Mouse (Mus musculus) erythroblast, embryonic 14.5 days (primary cell): ENCODE measurements at regions not wholly inside any gene's neighbourhood (a gene's known extent, or its start where the extent isn't known, plus 50 kb on each side); places are given as distances from the start of the nearest gene placed in this dataset.

Source experiments
- H3K27me3 ChIP-seq: 2 replicates; pipeline ENCODE4 v1.6.1; 2012; ENCODE audit warnings: inconsistent platforms; ENCODE audit not compliant: control insufficient read depth
- H3K36me3 ChIP-seq: 2 replicates; pipeline ENCODE4 v1.6.1; 2012; ENCODE audit warnings: mild to moderate bottlenecking, inconsistent platforms; ENCODE audit not compliant: control insufficient read depth
- H3K4me1 ChIP-seq: 2 replicates; pipeline ENCODE4 v1.6.1; 2012; ENCODE audit warnings: inconsistent platforms; ENCODE audit not compliant: control insufficient read depth
- H3K4me3 ChIP-seq: replicated peaks from 2 replicates; pipeline ENCODE3; 2012; ENCODE audit warnings: moderate library complexity, mild to moderate bottlenecking, inconsistent platforms
- H3K9me3 ChIP-seq: 2 replicates; pipeline ENCODE4 v1.6.1; 2012; ENCODE audit warnings: low read length, inconsistent platforms, mixed read lengths; ENCODE audit not compliant: control insufficient read depth
- GATA1 ChIP-seq: IDR thresholded peaks from 2 replicates; pipeline ENCODE4 v1.6.1; 2012; ENCODE audit warnings: low read length, inconsistent platforms, mixed read lengths
- TAL1 ChIP-seq: IDR thresholded peaks from 3 replicates; pipeline ENCODE4 v1.6.1; 2012; ENCODE audit warnings: low read length, inconsistent platforms, mixed read lengths

DNA sequence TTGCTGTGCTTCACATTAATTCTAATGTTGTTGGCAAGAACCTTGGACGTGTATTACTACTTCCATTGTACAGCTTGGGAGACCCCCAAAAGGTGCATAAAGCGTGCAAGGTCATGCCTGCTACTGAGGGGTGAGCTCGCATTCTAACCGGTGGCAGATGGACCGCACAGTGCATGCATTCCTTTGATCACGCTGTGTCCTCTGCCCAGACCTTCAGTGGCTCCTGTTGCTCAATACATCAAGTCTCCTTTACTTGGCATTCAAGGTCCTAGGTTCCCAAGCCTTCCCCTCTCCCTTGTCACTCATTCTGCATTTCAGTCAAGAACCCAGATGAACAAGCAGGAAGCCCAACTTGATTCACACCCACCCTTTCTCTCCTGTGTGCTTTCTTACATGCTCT, 156.4 kb upstream of the Pgrmc2 start:
- Histone ChIP-seq H3K27me3 (no peaks in the 10 kb centered on the region), H3K4me1 (no peaks in the 10 kb centered on the region), H3K36me3 (no peaks in the 10 kb centered on the region), H3K9me3 (no peaks in the 10 kb centered on the region), H3K4me3 (no peak overlapping the region)
- TF ChIP-seq GATA1 (no peak), TAL1 (no peak)

DNA sequence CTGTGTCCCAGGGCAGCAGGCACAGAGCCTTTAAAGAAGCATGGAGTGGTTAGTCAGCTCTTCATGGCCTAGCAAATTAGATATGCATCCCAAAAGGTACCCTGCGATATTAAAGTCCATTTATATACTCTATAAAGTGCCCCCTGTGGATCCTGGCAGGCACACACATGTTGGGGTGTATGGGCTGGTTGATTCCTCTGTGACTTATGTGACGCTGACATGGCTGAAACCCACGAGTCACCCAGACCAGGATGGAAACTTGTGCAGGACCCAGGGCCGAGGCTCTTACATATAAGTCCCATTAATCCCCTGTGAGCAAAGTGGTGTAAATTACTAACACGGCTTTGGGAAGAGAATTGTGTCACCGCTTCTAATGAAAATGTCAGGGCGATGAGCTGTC, 155.2 kb upstream of the Pgrmc2 start:
- TF ChIP-seq GATA1 (no peak), TAL1 (no peak)

DNA sequence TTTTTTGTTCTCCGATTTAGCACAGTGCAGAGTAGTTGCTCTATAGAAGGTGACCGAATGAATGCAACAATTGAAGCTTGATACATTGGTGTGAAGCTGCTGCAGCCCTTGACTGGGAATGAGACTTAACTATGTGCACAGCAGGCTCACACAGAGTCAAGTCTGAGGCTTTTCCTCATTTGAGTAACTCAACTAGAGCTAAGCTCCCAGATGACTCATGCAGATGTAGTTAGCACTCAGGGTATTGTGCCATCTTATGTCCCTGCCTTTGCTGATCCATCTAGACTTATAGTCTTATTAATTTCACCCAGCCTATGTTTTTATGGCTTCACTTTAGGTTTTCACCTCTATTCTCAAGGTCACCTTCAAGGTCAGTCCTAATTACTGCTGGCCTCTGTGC, 152.8 kb upstream of the Pgrmc2 start:
- Histone ChIP-seq H3K4me1 (no peaks in the 10 kb centered on the region), H3K36me3 (no peaks in the 10 kb centered on the region), H3K27me3 (no peaks in the 10 kb centered on the region), H3K4me3 (no peak overlapping the region), H3K9me3 (no peaks in the 10 kb centered on the region)
- no peak for TF ChIP-seq GATA1
- no peak for TF ChIP-seq TAL1

More for the DNA sequence above, 155.2 kb upstream of the Pgrmc2 start:
- Histone ChIP-seq H3K9me3 (no peaks in the 10 kb centered on the region), H3K36me3 (no peaks in the 10 kb centered on the region), H3K4me1 (no peaks in the 10 kb centered on the region), H3K27me3 (no peaks in the 10 kb centered on the region), H3K4me3 (no peak overlapping the region)

DNA sequence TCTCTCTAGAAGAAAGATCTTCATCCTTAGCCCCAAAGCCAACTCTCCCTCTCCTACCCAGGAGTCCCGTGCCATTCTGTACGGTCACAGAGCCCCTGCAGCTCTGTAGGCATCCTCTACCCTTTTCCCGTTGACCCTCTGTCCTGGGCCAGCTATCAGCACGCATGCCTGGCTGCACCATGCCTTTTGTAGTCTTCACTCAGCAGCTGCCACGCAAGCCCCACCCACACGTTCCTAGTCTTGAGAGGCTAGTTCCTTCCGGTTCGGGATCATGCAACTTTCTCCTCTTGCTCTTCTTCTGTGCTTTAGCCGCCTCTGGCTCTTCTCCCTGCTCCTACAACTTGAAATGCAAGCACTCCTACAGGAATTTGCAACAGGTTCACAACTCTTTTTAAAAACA, 152.1 kb upstream of the Pgrmc2 start:
- no peak overlapping the region for H3K4me3 ChIP-seq
- H3K4me1 ChIP-seq, result no peaks in the 10 kb centered on the region
- H3K9me3 ChIP-seq, result no peaks in the 10 kb centered on the region
- no peak for TF ChIP-seq TAL1
- TF ChIP-seq GATA1, result no peak
- no peaks in the 10 kb centered on the region for H3K36me3 ChIP-seq
- no peaks in the 10 kb centered on the region for H3K27me3 ChIP-seq

DNA sequence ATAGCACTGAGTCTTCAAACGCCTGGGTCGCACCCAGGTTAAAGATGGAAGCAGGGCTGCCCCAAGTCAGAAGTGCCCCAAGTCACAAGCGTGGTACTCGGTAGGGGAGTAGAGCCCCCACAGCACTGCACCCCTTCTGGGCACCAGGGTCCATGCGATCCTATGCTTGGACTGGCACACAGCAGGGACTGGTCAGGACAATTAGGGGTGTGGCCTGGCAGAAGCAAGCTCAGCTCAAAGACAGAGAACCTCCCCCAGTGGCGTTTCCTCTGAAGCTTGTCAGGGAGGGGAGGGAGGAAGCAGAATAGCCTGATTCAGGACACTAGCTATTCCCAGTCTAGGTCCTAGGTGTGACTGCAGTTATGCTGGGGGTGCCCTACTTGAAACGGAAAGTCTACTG, 151.3 kb upstream of the Pgrmc2 start:
- Histone ChIP-seq H3K4me1 (no peaks in the 10 kb centered on the region), H3K4me3 (no peak overlapping the region), H3K36me3 (no peaks in the 10 kb centered on the region), H3K9me3 (no peaks in the 10 kb centered on the region), H3K27me3 (no peaks in the 10 kb centered on the region)
- TF ChIP-seq GATA1 (no peak), TAL1 (no peak)

DNA sequence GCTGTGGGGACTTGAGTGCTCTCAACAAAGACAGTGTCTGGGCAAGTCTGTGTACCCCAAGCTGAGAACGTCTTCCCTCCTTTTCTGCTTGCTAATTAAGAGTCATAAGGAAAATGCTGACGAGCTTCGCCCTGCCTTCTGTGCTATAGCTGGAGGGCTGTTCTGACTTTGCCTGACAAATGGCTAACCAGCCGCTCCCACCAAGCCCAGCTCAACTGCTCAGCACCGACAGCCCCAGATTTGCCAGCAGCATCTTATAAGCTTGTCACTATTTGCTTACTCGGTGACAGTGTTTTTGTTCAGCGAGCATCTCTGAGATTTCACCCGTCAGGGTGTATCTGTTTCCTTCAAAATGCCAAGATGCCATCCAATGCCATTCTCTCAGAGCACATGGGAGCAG, 150.6 kb upstream of the Pgrmc2 start:
- no peaks in the 10 kb centered on the region for H3K4me1 ChIP-seq
- H3K36me3 ChIP-seq, result no peaks in the 10 kb centered on the region
- TF ChIP-seq GATA1 (no peak), TAL1 (no peak)
- H3K4me3 ChIP-seq, result no peak overlapping the region
- no peaks in the 10 kb centered on the region for H3K9me3 ChIP-seq
- H3K27me3 ChIP-seq, result no peaks in the 10 kb centered on the region

DNA sequence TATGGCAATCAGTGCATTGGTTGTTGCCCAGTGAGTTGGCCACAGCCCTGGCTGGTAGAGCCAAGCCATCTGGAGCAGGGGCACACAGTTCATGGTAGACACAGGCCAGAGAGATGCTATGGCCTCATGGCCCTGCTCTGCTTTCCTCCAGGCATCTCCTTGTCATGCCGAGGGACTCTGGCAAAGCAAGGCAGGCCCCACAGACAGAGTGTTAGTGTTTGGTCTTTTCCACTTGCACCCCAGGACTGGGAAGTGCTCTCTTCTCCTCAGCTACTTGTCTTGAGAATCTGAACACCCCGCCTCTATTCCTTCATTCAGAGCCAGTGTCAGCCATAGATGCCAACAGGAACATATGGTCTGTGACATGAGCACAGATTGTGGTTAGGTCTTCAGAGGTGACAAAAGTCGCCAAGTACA, 148.1 kb upstream of the Pgrmc2 start:
- Histone ChIP-seq H3K4me3 (no peak overlapping the region), H3K27me3 (no peaks in the 10 kb centered on the region), H3K36me3 (no peaks in the 10 kb centered on the region), H3K4me1 (no peaks in the 10 kb centered on the region), H3K9me3 (no peaks in the 10 kb centered on the region)
- TF ChIP-seq GATA1 (no peak), TAL1 (no peak)

DNA sequence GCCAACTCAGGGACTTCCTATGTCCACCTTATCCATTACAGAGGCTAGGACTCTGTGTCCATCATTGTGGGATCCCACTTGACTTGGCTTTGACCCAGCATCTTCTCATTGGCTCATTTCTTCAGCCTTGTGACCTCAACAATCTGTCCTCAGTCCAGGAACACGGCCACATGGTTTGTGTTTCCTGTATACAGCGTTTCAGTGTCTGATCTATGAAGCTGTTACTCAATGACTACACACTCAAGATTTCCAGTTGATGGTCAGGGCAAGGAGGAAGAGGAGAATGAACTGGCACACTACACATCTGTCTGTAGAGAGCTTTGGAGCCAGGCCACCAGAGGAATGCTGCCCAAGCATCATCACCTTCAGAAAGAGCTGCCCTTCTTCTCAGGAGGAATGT, 146.6 kb upstream of the Pgrmc2 start:
- Histone ChIP-seq H3K27me3 (no peaks in the 10 kb centered on the region), H3K4me3 (no peak overlapping the region), H3K9me3 (no peaks in the 10 kb centered on the region), H3K4me1 (no peaks in the 10 kb centered on the region), H3K36me3 (no peaks in the 10 kb centered on the region)
- TF ChIP-seq TAL1 (no peak), GATA1 (no peak)

DNA sequence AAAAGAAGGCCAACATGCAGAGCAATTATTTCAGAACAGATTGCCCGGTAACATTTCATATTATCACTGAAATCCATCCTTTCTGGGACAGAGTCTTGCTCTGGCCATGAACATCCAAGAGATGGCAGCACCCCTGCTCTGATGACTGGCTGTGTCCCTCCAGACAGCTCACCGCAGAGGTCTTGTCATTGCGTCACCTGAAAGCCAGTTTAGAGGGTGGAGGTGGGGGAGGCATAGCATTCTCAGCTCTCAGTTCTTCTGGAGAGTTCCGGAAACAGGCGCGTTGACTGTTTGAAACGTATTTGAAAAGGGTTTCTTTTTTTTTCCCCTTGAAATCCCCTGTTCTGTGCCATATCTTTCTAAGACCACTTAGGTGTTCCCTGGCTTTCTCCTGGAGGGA, 145.7 kb upstream of the Pgrmc2 start:
- Histone ChIP-seq H3K36me3 (no peaks in the 10 kb centered on the region), H3K27me3 (no peaks in the 10 kb centered on the region), H3K9me3 (no peaks in the 10 kb centered on the region), H3K4me1 (no peaks in the 10 kb centered on the region), H3K4me3 (no peak overlapping the region)
- TF ChIP-seq GATA1, result no peak
- TF ChIP-seq TAL1, result no peak

DNA sequence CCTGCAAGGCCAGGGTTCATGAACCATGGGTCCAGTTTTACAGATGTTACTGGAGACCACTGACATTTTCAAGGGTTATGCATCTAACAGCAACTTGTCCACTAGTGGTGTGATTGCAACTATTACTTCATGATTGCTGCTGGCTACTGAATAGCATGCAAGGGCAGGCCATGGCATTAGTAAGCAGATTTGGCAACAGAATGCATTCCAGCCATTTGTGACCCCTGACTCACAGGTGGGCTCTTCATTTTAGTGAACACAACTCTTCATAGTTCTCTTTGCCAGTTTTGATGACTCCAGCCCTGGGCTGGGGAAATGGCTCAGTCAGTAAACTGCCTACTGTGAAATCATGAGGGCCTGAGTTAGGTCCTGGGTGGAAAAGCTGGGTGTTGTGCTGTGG, 137.9 kb upstream of the Pgrmc2 start:
- Histone ChIP-seq H3K4me1 (no peaks in the 10 kb centered on the region), H3K27me3 (no peaks in the 10 kb centered on the region), H3K4me3 (no peak overlapping the region), H3K36me3 (no peaks in the 10 kb centered on the region), H3K9me3 (no peaks in the 10 kb centered on the region)
- TF ChIP-seq GATA1 (no peak), TAL1 (no peak)
